Mouse (Mus musculus): ENCODE data around the gene Hcfc1r1.

DNA sequence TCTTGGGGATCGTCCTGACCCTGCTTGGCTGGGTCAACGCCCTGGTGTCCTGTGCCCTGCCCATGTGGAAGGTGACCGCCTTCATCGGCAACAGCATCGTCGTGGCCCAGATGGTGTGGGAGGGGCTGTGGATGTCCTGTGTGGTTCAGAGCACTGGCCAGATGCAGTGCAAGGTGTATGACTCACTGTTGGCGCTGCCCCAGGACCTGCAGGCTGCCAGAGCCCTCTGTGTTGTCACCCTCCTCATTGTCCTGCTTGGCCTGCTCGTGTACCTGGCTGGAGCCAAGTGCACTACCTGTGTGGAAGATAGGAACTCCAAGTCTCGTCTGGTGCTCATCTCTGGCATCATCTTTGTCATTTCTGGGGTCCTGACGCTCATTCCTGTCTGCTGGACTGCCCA, 7.7 kb downstream of the Hcfc1r1 start:
- TF ChIP-seq POLR2A (IDR thresholded peaks at IDR 0.05; ENCODE audit: insufficient read length, low read depth) (no peak), MYOD1 (IDR thresholded peaks at IDR 0.05; ENCODE audit: control insufficient read depth in 1 of 3, insufficient read length in 2 of 3, low read depth in 2 of 3) (no peak), USF1 (IDR thresholded peaks at IDR 0.05; ENCODE audit: low read depth) (no peak), MYOG (IDR thresholded peaks at IDR 0.05; ENCODE audit: control insufficient read depth in 1 of 3, insufficient read depth in 1 of 3, insufficient read length in 2 of 3, low read depth in 2 of 3) (no peak), TCF12 (IDR thresholded peaks at IDR 0.05; ENCODE audit: insufficient read depth, poor library complexity, severe bottlenecking) (no peak)

All from myocyte (in vitro differentiated cells).